Mouse (Mus musculus) liver, adult 2 months (tissue): ENCODE results near the gene Auts2.

Experiments
- CTCF ChIP-seq: fragments of 200-500 bp; IDR thresholded peaks from 2 replicates; pipeline ENCODE4 v1.5.1; 2011; ENCODE audit warnings: low read depth, low read length, control low read depth
- POLR2A ChIP-seq: fragments of 200-500 bp; IDR thresholded peaks from 2 replicates; pipeline ENCODE4 v1.6.1; 2011; ENCODE audit warnings: low read length, control low read depth; ENCODE audit not compliant: insufficient read depth; ENCODE audit errors: extremely low read depth

- TF ChIP-seq POLR2A, result no peak
- no peak for TF ChIP-seq CTCF
Observed at GRCm38 (mm10) chr5:132013296-132013695, 529.8 kb downstream of the Auts2 start.
